Mouse (Mus musculus) hindbrain, embryonic 11.5 days (tissue): ENCODE measurements around the gene Nagk. TPM values are rescaled to one million over a fixed set of nuclear protein-coding genes. Genes with fewer than 3 reads are reported as not detected.
A peak's percentile ranks its signal among the peaks of the same experiment; 100 is the strongest.
"Not testable (repeated sequence)": the region's sequence is repeated elsewhere in the genome, so short reads cannot be mapped to it uniquely, and the experiment has no call there.

ENCODE experiments used
- ATAC-seq: fragments of 200-750 bp; cut with Nextera tagmentation; 2 replicates; pipeline ENCODE4 v1.8.0; 2017; ENCODE audit warnings: mild to moderate bottlenecking, moderate TSS enrichment, moderate library complexity; ENCODE audit not compliant: low FRiP score
- DNase-seq: peaks from one replicate; pipeline ENCODE4 v3.0.0-alpha.2; 2015; ENCODE audit warnings: low spot score
- H3K27ac ChIP-seq: fragments of 300-500 bp; sonication (generic); 2 replicates; pipeline ENCODE4 v1.5.1; 2014; ENCODE audit warnings: mild to moderate bottlenecking, low read depth, low read length
- H3K27me3 ChIP-seq: fragments of 300-500 bp; sonication (generic); 2 replicates; pipeline ENCODE4 v1.6.1; 2014; ENCODE audit warnings: mild to moderate bottlenecking, low read length, moderate library complexity, mixed read lengths; ENCODE audit not compliant: control insufficient read depth, insufficient read depth
- H3K36me3 ChIP-seq: fragments of 300-500 bp; sonication (generic); 2 replicates; pipeline ENCODE4 v1.6.1; 2014; ENCODE audit warnings: mild to moderate bottlenecking, low read length, moderate library complexity, mixed read lengths; ENCODE audit not compliant: control insufficient read depth, insufficient read depth
- H3K4me1 ChIP-seq: fragments of 300-500 bp; sonication (generic); replicated peaks from 2 replicates; pipeline ENCODE4 v1.6.1; 2014; ENCODE audit warnings: low read length, mixed read lengths; ENCODE audit not compliant: control insufficient read depth, insufficient read depth
- H3K4me2 ChIP-seq: fragments of 300-500 bp; sonication (generic); replicated peaks from 2 replicates; pipeline ENCODE4 v1.6.1; 2014; ENCODE audit warnings: mild to moderate bottlenecking, low read depth, low read length
- H3K4me3 ChIP-seq: fragments of 300-500 bp; sonication (generic); 2 replicates; pipeline ENCODE4 v1.5.1; 2014; ENCODE audit warnings: low read depth, low read length
- H3K9ac ChIP-seq: fragments of 300-500 bp; sonication (generic); 2 replicates; pipeline ENCODE4 v1.6.1; 2014; ENCODE audit warnings: low read depth, low read length
- H3K9me3 ChIP-seq: fragments of 300-500 bp; sonication (generic); 2 replicates; pipeline ENCODE4 v1.6.1; 2016; ENCODE audit warnings: low read length; ENCODE audit not compliant: control insufficient read depth
- WGBS: fragments of 180-500 bp; shearing (Covaris S2); extraction: QIAGEN DNeasy Blood & Tissue Kit; methylation state at CpG from one replicate; pipeline ENCODE4 v1.1.7; 2014; 5-methylcytosine and 5-hydroxymethylcytosine counted together
- polyA plus RNA-seq: library from polyadenylated mRNA; unstranded; fragments of >200 nt; fragmentation: Nextera tagmentation; extraction: Ambion mirVana; gene quantifications from 2 replicates; pipeline ENCODE4 v1.2.1, GENCODE M21; 2014

The Nagk gene
- polyA plus RNA-seq, 1 experiment from 2014 or later = 42.6 TPM

GRCm38 (mm10) chr6:83790533-83790932 is 4.2 kb upstream of the Nagk start:
- not testable (repeated sequence) for H3K4me2 ChIP-seq, ATAC-seq, H3K9ac ChIP-seq, H3K27me3 ChIP-seq, H3K4me1 ChIP-seq, DNase-seq, H3K27ac ChIP-seq, H3K36me3 ChIP-seq, H3K4me3 ChIP-seq, H3K9me3 ChIP-seq
- 82% methylated on average over 5 of the region's 5 CpGs for WGBS

GRCm38 (mm10) chr6:83791251-83791890 is 3.4 kb upstream of the Nagk start:
- 73% methylated on average over 4 of the region's 4 CpGs for whole genome bisulfite sequencing
- H3K36me3 ChIP-seq = no peaks in the 10 kb centered on the region
- DNase-seq (no peak), ATAC-seq (no peak)
- no peak overlapping the region for H3K27ac ChIP-seq
- H3K4me1 ChIP-seq = peaks cover 5% of the 10 kb centered on the region; the same call in 1 of the 2 replicates
- H3K4me2 ChIP-seq = no peak overlapping the region
- H3K9ac ChIP-seq = no peak overlapping the region
- H3K4me3 ChIP-seq = no peak overlapping the region
- no peaks in the 10 kb centered on the region for H3K9me3 ChIP-seq
- no peaks in the 10 kb centered on the region for H3K27me3 ChIP-seq

DNA sequence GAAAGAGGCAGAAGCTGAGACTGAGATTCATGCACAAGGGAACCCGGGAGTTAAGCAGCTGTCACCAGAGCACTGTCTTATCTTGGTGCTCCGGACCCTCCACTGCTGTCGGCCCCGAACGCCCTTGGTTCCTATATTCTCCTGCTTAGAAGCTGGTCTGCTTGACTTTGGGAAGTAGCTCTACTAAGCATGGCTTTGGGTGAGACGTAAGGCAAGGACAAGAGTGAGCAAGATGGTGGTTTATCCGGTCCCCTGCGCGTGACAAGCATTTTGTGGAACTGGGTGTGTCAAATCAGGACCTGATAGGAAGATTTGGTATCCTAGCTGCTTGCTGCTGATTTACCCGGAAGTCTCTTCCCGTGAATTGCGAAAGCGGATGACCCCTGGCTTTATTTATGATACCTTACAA is 714 bp downstream of the Nagk start:
- ATAC-seq = no peak; the same call in 1 of the 2 replicates
- Histone ChIP-seq H3K27me3 (no peaks in the 10 kb centered on the region), H3K27ac (peak overlapping the region; percentile 87), H3K4me1 (peaks cover 5% of the 10 kb centered on the region; the same call in 1 of the 2 replicates), H3K9ac (peak overlapping the region; percentile 83), H3K4me3 (peak overlapping the region; percentile 66), H3K36me3 (no peaks in the 10 kb centered on the region), H3K9me3 (no peaks in the 10 kb centered on the region), H3K4me2 (peak overlapping the region; percentile 89)
- DNase-seq = peak; percentile 49
- WGBS = 15% methylated on average over 13 of the region's 13 CpGs

- Histone ChIP-seq H3K4me3 (no peak overlapping the region), H3K27ac (no peak overlapping the region), H3K9ac (no peak overlapping the region), H3K36me3 (no peaks in the 10 kb centered on the region), H3K27me3 (no peaks in the 10 kb centered on the region), H3K4me1 (peaks cover 5% of the 10 kb centered on the region; the same call in 1 of the 2 replicates), H3K4me2 (no peak overlapping the region; the same call in 1 of the 2 replicates), H3K9me3 (no peaks in the 10 kb centered on the region)
- 60% methylated on average over 3 of the region's 3 CpGs for WGBS
- no peak for ATAC-seq
- no peak for DNase-seq
These were observed 1.9 kb downstream of the Nagk start for GRCm38 (mm10) chr6:83796686-83797085.

DNA sequence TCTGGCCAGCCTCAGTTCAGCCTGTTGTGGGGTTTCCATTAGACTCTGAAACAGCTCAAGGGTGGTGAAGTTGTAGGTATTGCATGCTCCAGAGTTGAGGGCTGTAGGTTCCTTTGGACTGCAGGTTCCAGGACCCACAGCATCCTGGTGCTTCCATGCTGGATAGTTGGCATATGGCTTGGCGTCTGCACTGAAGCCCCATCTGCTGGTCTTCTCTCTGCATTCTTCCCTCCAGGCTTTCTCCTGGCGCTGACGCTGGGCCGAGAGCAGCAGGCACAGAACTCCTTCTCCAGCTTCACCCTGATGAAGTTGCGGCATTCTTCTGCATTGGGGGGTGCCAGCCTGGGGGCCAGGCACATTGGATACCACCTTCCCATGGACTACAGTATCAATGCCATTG is 7.3 kb downstream of the Nagk start:
- no peak overlapping the region for H3K4me3 ChIP-seq
- H3K4me1 ChIP-seq = no peaks in the 10 kb centered on the region
- no peak for ATAC-seq
- no peaks in the 10 kb centered on the region for H3K9me3 ChIP-seq
- H3K27ac ChIP-seq = no peak overlapping the region
- WGBS = 88% methylated on average over 5 of the region's 5 CpGs
- DNase-seq = no peak
- H3K27me3 ChIP-seq = no peaks in the 10 kb centered on the region
- no peaks in the 10 kb centered on the region for H3K36me3 ChIP-seq
- no peak overlapping the region for H3K9ac ChIP-seq
- no peak overlapping the region for H3K4me2 ChIP-seq

- H3K36me3 ChIP-seq = 0 out of 2 replicates have a peak, but pooled peaks cover 3% of the 10 kb centered on the region
- H3K4me3 ChIP-seq = no peak overlapping the region
- ATAC-seq = no peak
These were observed 8.1 kb downstream of the Nagk start for GRCm38 (mm10) chr6:83802846-83803245.

GRCm38 (mm10) chr6:83815801-83816200 is 21.0 kb downstream of the Nagk start:
- WGBS = 92% methylated on average over 3 of the region's 3 CpGs
- H3K4me2 ChIP-seq = no peak overlapping the region
- H3K4me3 ChIP-seq = no peak overlapping the region
- no peaks in the 10 kb centered on the region for H3K4me1 ChIP-seq
- H3K36me3 ChIP-seq = peaks cover 6% of the 10 kb centered on the region; the same call in 1 of the 2 replicates
- no peaks in the 10 kb centered on the region for H3K27me3 ChIP-seq
- ATAC-seq (no peak), DNase-seq (no peak)
- H3K9ac ChIP-seq = no peak overlapping the region
- H3K9me3 ChIP-seq = no peaks in the 10 kb centered on the region
- no peak overlapping the region for H3K27ac ChIP-seq

More at GRCm38 (mm10) chr6:83802846-83803245, 8.1 kb downstream of the Nagk start:
- 89% methylated on average over 3 of the region's 3 CpGs for WGBS
- Histone ChIP-seq H3K9me3 (no peaks in the 10 kb centered on the region), H3K27me3 (no peaks in the 10 kb centered on the region), H3K27ac (no peak overlapping the region), H3K4me1 (no peaks in the 10 kb centered on the region), H3K9ac (no peak overlapping the region), H3K4me2 (no peak overlapping the region)
- DNase-seq = no peak

GRCm38 (mm10) chr6:83818996-83819395 is 24.2 kb downstream of the Nagk start:
- no peak for ATAC-seq
- H3K27me3 ChIP-seq = no peaks in the 10 kb centered on the region
- no peak overlapping the region for H3K4me3 ChIP-seq
- H3K4me1 ChIP-seq = no peaks in the 10 kb centered on the region
- no peaks in the 10 kb centered on the region for H3K9me3 ChIP-seq
- DNase-seq = no peak
- no peak overlapping the region for H3K9ac ChIP-seq
- 92% methylated on average over 1 of the region's 1 CpGs for WGBS
- no peak overlapping the region for H3K4me2 ChIP-seq
- no peak overlapping the region for H3K27ac ChIP-seq
- no peaks in the 10 kb centered on the region; the same call in 1 of the 2 replicates for H3K36me3 ChIP-seq
